Mouse (Mus musculus) CH12.LX (cell line): ENCODE data around the gene Cers5. TPM values are rescaled to one million over a fixed set of nuclear protein-coding genes. Genes with fewer than 3 reads are reported as not detected.

Experiments
- DNase-seq: peaks from one replicate; pipeline ENCODE4 v3.0.0-alpha.2; 2013; ENCODE audit errors: extremely low read depth
- H3K27ac ChIP-seq: 2 replicates; pipeline ENCODE4 v1.5.1; 2012; ENCODE audit warnings: low read depth, mild to moderate bottlenecking, control low read depth, moderate library complexity; ENCODE audit not compliant: insufficient read depth
- H3K27me3 ChIP-seq: replicated peaks from 2 replicates; pipeline ENCODE3; 2012; ENCODE audit warnings: inconsistent platforms
- H3K36me3 ChIP-seq, 2 experiments: replicated peaks in 1 of 2; 2 replicates each; pipeline versions ENCODE3 to v1.6.1; 2012; ENCODE audit warnings: inconsistent platforms in 1 of 2, low read length in 1 of 2, mild to moderate bottlenecking in 1 of 2, mixed read lengths in 1 of 2, moderate library complexity in 1 of 2; ENCODE audit not compliant: control insufficient read depth in 1 of 2, insufficient read depth in 1 of 2
- H3K4me1 ChIP-seq, 2 experiments: 2 replicates each; pipeline ENCODE4 v1.6.1; 2012; ENCODE audit warnings: inconsistent platforms in 1 of 2, moderate library complexity in 1 of 2; ENCODE audit not compliant: insufficient read depth in 2 of 2, control insufficient read depth in 1 of 2
- H3K4me2 ChIP-seq: 2 replicates; pipeline ENCODE4 v1.6.1; 2012; ENCODE audit warnings: low read depth, mild to moderate bottlenecking, control low read depth; ENCODE audit not compliant: poor library complexity, insufficient read depth, severe bottlenecking
- H3K4me3 ChIP-seq, 3 experiments: fragments of 150-350 bp in 1 of 3; sonication (generic) in 1 of 3; replicated peaks in 1 of 3; 2 replicates each; pipeline versions ENCODE3 to v1.5.1; 2011 to 2012; ENCODE audit warnings: low read depth in 2 of 3, low read length in 2 of 3, mild to moderate bottlenecking in 2 of 3, moderate library complexity in 2 of 3, control low read depth in 1 of 3, improper control_type of control experiment in 1 of 3, inconsistent platforms in 1 of 3, mixed read lengths in 1 of 3; ENCODE audit not compliant: poor library complexity in 1 of 3
- H3K79me2 ChIP-seq: replicated peaks from 2 replicates; pipeline ENCODE4 v1.6.1; 2012; ENCODE audit warnings: mild to moderate bottlenecking, moderate library complexity; ENCODE audit not compliant: control insufficient read depth, poor library complexity, insufficient read depth, severe bottlenecking; ENCODE audit errors: extremely low read depth
- H3K9ac ChIP-seq: 2 replicates; pipeline ENCODE4 v1.6.1; 2012; ENCODE audit warnings: low read depth, mild to moderate bottlenecking, control low read depth, moderate library complexity; ENCODE audit not compliant: insufficient read depth
- H3K9me3 ChIP-seq: replicated peaks from 2 replicates; pipeline ENCODE3; 2012; ENCODE audit warnings: low read length, inconsistent platforms, mixed read lengths
- BHLHE40 ChIP-seq: IDR thresholded peaks from 2 replicates; pipeline ENCODE4 v1.6.1; 2011; ENCODE audit warnings: mild to moderate bottlenecking, low read depth, low read length, improper control_type of control experiment
- CTCF ChIP-seq, 2 experiments: IDR thresholded peaks in 1 of 2; conservative IDR thresholded peaks in 1 of 2; 2 replicates each; pipeline ENCODE4 v1.5.1; 2011 to 2012; ENCODE audit warnings: low read depth in 2 of 2, low read length in 2 of 2, improper control_type of control experiment in 1 of 2, inconsistent platforms in 1 of 2, mild to moderate bottlenecking in 1 of 2, moderate library complexity in 1 of 2
- EP300 ChIP-seq: IDR thresholded peaks from 2 replicates; pipeline ENCODE4 v1.6.1; 2011; ENCODE audit warnings: low read length, improper control_type of control experiment
- IRF4 ChIP-seq: IDR thresholded peaks from 2 replicates; pipeline ENCODE4 v1.6.1; 2014; ENCODE audit warnings: low read depth, mild to moderate bottlenecking, inconsistent platforms, low read length, improper control_type of control experiment
- JUN ChIP-seq: IDR thresholded peaks from 2 replicates; pipeline ENCODE4 v1.6.1; 2011; ENCODE audit warnings: low read depth, mild to moderate bottlenecking, low read length, improper control_type of control experiment, moderate library complexity; ENCODE audit not compliant: insufficient read depth
- JUND ChIP-seq: conservative IDR thresholded peaks from 2 replicates; pipeline ENCODE4 v1.6.1; 2011; ENCODE audit warnings: low read depth, low read length, improper control_type of control experiment
- MAFK ChIP-seq: IDR thresholded peaks from 2 replicates; pipeline ENCODE4 v1.6.1; 2011; ENCODE audit warnings: low read length, improper control_type of control experiment; ENCODE audit not compliant: insufficient replicate concordance
- MAX ChIP-seq: IDR thresholded peaks from 2 replicates; pipeline ENCODE4 v1.6.1; 2011; ENCODE audit warnings: low read length, improper control_type of control experiment
- MAZ ChIP-seq: IDR thresholded peaks from 2 replicates; pipeline ENCODE4 v1.6.1; 2012; ENCODE audit warnings: low read depth, mild to moderate bottlenecking, inconsistent platforms, low read length, improper control_type of control experiment, moderate library complexity
- MXI1 ChIP-seq: IDR thresholded peaks from 2 replicates; pipeline ENCODE4 v1.6.1; 2011; ENCODE audit warnings: mild to moderate bottlenecking, low read depth, low read length, improper control_type of control experiment
- MYC ChIP-seq: IDR thresholded peaks from 2 replicates; pipeline ENCODE4 v1.6.1; 2011; ENCODE audit warnings: low read depth, mild to moderate bottlenecking, improper control_type of control experiment, low read length
- POLR2A ChIP-seq: IDR thresholded peaks from 2 replicates; pipeline ENCODE4 v1.6.1; 2011; ENCODE audit warnings: low read depth, mild to moderate bottlenecking, improper control_type of control experiment, low read length
- POLR2AphosphoS2 ChIP-seq: IDR thresholded peaks from 2 replicates; pipeline ENCODE4 v1.6.1; 2011; ENCODE audit warnings: low read depth, low read length, improper control_type of control experiment
- RCOR1 ChIP-seq: conservative IDR thresholded peaks from 2 replicates; pipeline ENCODE4 v1.6.1; 2012; ENCODE audit warnings: low read depth, mild to moderate bottlenecking, inconsistent platforms, low read length, improper control_type of control experiment
- SMC3 ChIP-seq: IDR thresholded peaks from 2 replicates; pipeline ENCODE4 v1.6.1; 2011; ENCODE audit warnings: low read depth, low read length, improper control_type of control experiment
- TBP ChIP-seq: conservative IDR thresholded peaks from 2 replicates; pipeline ENCODE4 v1.6.1; 2011; ENCODE audit warnings: low read depth, low read length, improper control_type of control experiment
- USF2 ChIP-seq: conservative IDR thresholded peaks from 2 replicates; pipeline ENCODE4 v1.6.1; 2011; ENCODE audit warnings: low read depth, low read length, improper control_type of control experiment
- ZKSCAN1 ChIP-seq: IDR thresholded peaks from 2 replicates; pipeline ENCODE4 v1.6.1; 2012; ENCODE audit warnings: low read depth, inconsistent platforms, low read length, improper control_type of control experiment, borderline replicate concordance
- ZMIZ1 ChIP-seq: IDR thresholded peaks from 2 replicates; pipeline ENCODE4 v1.6.1; 2012; ENCODE audit warnings: low read depth, mild to moderate bottlenecking, inconsistent platforms, low read length, improper control_type of control experiment
- dilution Hi-C: fragments of 300-500 bp; cut with MboI; formaldehyde crosslinking; loops from 2 replicates; pipeline ENCODE4 v1.14.3; 2020; ENCODE audit warnings: low sequenced_read_pairs; ENCODE audit not compliant: extremely low pct_unique_long_range_greater_than_20kb, extremely low pct_ligation_motif_present
- in situ Hi-C: fragments of 300-500 bp; cut with MboI; formaldehyde crosslinking; loops from 3 replicates; pipeline ENCODE4 v1.14.3; 2019; ENCODE audit warnings: low sequenced_read_pairs, low pct_ligation_motif_present, low pct_unique_long_range_greater_than_20kb, mixed read lengths
- polyA plus RNA-seq: library from polyadenylated mRNA; unstranded; fragments of >175 nt; gene quantifications from 2 replicates; pipeline ENCODE4 v1.2.1, GENCODE M21; 2012; ENCODE audit warnings: low read depth; ENCODE audit not compliant: insufficient read length
- total RNA-seq, 2 experiments: library from RNA; depleted of rRNA; stranded (reverse); fragments of 300-350 nt in 1 of 2; fragments of >200 nt in 1 of 2; gene quantifications; 2 replicates each; pipeline ENCODE4 v1.2.3; 2012 to 2014

The Cers5 gene
- total and polyA plus RNA-seq, 3 experiments = 45.0 to 149 (median 94.3) TPM

- no peak overlapping the region for H3K4me3 ChIP-seq
- DNase-seq = no peak
- in situ Hi-C loops (no loop called here), dilution Hi-C loops (no loop called here)
- peaks cover 17 to 26% of the 10 kb centered on the region in 2 experiments for H3K4me1 ChIP-seq
- H3K79me2 ChIP-seq = no peaks in the 10 kb centered on the region; the same call in 1 of the 2 replicates
- no peak overlapping the region for H3K4me2 ChIP-seq
- H3K27ac ChIP-seq = no peak overlapping the region
- H3K27me3 ChIP-seq = peaks cover 42% of the 10 kb centered on the region
- no peak overlapping the region for H3K9ac ChIP-seq
- peaks cover 0 to 9% of the 10 kb centered on the region in 2 experiments for H3K36me3 ChIP-seq
- TF ChIP-seq CTCF (conservative IDR thresholded peaks at IDR 0.05 in 1 of 2, IDR thresholded peaks at IDR 0.05 in 1 of 2; ENCODE audit: low read depth in 2 of 2, low read length in 2 of 2) (no peak), USF2 (no peak), BHLHE40 (peak; percentile 66)
- no peaks in the 10 kb centered on the region for H3K9me3 ChIP-seq
Measured at GRCm38 (mm10) chr15:99698533-99699085, 74.1 kb downstream of the Cers5 start.

GRCm38 (mm10) chr15:99697309-99697708 lies 75.4 kb downstream of the Cers5 start:
- TF ChIP-seq EP300 (no peak), MAFK (no peak), POLR2A (no peak), ZKSCAN1 (no peak), TBP (no peak), MXI1 (no peak), POLR2AphosphoS2 (no peak), RCOR1 (no peak), IRF4 (no peak), JUN (no peak), MAX (no peak), JUND (no peak), SMC3 (no peak), ZMIZ1 (no peak), BHLHE40 (no peak), CTCF (conservative IDR thresholded peaks at IDR 0.05 in 1 of 2, IDR thresholded peaks at IDR 0.05 in 1 of 2; ENCODE audit: low read depth in 2 of 2, low read length in 2 of 2) (no peak), MAZ (no peak), MYC (no peak)
- Histone ChIP-seq H3K79me2 (no peaks in the 10 kb centered on the region), H3K4me1 (peaks cover 13 to 14% of the 10 kb centered on the region in 2 experiments), H3K27me3 (peaks cover 55% of the 10 kb centered on the region), H3K9ac (no peak overlapping the region), H3K4me3 (no peak overlapping the region), H3K4me2 (no peak overlapping the region), H3K36me3 (peaks cover 0 to 1% of the 10 kb centered on the region in 2 experiments), H3K27ac (no peak overlapping the region), H3K9me3 (no peaks in the 10 kb centered on the region)
- no peak for DNase-seq
- in situ Hi-C loops = no loop called here
- dilution Hi-C loops = no loop called here
